Mouse (Mus musculus) yolk sac, embryonic 10.5 days (tissue): ENCODE measurements at regions not wholly inside any gene's neighbourhood (a gene's known extent, or its start where the extent isn't known, plus 50 kb on each side); places are given as distances from the start of the nearest gene placed in this dataset.
A peak's percentile ranks its signal among the peaks of the same experiment; 100 is the strongest.

Source experiments
- DNase-seq: peaks from one replicate; pipeline ENCODE4 v3.0.0-alpha.2; 2017; ENCODE audit warnings: low spot score

DNA sequence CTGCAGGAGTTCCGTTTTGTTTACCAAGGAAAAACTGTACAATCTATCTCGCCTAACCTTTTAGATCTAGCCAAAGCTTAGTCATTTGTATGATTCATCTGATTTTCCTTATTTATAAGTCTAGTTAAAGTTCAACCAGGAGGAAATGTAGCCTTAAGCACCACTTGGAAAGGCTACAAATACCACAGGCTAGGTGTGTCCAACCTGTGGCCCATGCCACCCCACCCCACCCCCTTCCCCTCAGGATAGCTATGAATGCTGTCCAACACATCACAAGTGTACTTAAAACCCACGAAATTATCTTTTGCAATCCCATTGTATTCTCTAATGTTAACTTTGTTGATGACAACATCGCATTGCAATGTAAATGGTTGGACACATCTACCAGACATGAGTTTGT lies 102.9 kb upstream of the Klf14 start:
- DNase-seq = no peak

DNA sequence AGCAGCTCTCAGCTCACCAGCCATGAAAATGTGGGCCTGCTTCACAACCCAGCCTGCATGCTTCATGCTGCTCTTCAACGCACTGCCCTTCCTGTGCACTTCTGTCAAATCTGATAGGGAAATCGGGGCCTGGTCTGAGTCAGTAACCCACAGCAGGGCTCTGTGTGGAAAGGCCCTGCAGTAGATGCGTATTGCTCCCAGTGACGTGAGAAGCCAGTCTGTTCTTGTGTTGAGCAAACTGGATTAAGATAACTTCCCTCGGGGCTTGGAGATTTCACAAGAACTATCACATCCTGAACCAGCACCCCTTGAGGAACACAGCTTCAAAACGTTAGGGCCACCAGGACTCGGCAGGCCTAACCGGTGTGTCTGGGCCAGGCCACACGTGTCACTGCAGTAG lies 106.5 kb upstream of the Klf14 start:
- DNase-seq = no peak

DNA sequence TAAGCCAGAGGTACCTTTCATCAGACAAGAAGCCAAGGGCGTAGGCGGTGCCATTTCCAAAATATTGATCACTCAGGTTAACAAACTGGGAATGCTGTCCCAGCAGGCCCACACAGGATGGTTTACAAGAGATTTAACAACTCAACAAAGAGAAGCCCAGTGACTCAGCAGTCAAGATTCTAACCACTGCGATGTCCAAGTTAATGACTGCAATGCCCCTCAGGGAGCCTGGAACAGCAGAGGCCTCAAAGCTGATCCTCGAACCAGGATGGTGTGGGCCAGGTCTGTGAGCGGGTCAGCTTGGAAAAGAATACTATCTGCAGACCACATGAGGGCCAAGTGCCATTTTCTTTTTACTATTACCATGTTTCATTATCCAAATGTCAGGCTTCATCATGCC lies 108.0 kb upstream of the Klf14 start:
- DNase-seq = no peak

DNA sequence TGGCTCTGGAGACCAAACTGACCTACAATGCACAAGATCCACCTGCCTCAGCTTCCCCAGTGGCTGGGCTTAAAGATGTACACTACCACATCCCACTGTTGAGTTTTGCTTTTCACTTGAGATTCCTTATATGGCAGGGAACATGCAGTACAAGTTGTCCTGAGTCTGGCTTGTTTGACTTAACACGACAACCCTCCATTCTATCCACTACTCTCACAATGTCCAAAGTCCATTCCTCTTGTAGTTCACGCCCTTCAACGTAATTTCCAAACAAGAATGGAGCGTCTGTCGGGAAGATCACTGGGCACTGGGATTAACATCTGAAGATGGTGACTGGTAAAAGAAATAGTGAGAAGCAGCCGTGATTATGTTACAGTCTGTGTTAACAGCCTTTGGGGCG lies 108.6 kb upstream of the Klf14 start:
- no peak for DNase-seq

DNA sequence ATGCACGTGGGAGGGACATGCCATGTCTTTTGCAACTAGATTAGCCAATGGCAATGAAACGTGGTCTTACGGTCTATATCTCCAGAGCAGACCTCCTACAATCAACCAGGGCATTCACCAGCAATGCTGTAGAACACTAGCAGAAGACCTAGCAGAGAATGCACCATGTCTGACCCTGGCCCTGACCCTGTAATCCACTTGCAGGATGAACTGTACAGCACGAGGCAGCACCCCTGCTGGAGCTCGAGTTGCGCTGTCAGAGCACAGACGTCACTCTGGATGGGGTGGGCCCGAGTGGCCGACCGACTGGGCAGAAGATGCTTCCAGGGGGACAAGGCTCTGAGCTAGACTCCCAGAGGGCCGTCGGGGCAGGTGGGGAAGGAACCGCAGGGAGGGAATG lies 110.4 kb upstream of the Klf14 start:
- DNase-seq = no peak

DNA sequence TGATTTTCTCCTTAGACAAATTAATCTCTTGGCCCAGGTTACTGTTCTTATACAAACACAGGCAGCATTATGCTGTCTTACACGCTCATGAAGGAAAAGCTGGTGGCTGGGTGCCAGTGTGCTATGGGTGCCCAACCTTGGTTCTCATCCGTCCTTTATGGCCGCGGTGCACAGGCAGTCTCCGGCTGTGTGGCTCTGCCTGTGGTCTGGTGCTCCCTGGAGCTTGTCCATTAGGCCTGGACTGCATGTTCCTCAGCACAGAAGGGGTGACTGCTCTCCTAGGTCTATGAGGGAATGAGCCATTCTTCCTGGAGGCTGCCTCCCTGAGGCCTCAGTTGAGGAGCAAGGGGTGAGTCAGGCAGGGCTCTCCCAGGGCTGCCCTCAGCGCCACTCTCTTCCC lies 111.7 kb upstream of the Klf14 start:
- DNase-seq = no peak

DNA sequence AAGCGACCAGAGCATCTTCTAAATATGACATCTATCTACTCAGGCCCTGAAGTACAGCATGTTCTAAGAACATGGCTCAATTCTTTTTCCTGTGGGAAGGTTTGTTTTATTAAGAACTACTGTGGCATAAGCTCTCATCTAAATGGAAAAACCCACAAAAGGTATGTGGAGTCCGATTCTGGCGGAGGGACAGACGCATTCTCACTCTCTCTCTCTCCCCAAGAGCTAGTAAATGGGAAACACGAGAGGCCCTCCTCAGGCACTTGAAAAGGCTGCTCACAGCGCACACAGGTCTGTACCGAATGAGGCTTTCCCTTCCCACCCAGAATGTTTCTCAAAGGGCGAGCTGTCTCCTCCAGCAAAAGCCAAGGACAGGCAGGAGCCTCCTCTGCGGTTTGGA lies 112.1 kb upstream of the Klf14 start:
- no peak for DNase-seq

DNA sequence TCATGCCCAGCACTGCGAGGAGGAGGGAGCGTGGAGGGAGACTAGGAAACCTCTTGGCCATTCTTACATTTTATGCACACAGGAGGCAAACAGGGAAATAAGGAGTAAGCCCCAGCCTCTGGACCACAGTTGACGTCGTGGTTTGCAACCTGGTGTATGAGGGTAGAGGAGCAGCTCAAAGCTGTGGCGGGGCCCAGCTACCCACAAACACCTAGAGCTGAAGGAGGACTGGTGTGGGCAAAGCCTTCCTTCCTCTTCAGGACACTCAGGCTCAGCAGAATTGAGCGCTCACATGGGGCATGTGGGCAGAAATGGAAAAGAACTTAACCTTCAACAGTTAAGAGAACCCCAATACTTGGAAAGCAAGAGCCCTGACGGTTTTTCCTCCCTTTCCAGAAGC lies 113.2 kb upstream of the Klf14 start:
- no peak for DNase-seq

DNA sequence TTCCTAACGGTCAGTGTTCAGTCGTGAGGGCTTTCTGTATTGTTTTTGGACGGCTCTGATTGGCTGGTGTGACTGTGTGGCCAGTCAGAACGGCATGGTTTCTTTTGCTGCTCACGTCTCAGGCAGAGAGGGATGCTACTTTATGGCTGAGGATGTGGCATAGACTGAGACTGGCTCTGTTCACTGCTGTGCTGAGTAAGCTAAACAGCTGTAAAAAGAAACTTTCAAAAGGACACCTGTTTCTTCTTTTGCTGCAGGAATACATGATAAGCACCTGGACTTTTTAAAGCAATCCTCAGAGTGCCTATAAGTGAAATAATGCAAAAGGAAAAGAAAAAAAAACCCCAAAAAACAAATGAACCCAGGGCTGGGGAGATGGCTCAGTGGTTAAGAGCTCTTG lies 113.7 kb upstream of the Klf14 start:
- DNase-seq = no peak

DNA sequence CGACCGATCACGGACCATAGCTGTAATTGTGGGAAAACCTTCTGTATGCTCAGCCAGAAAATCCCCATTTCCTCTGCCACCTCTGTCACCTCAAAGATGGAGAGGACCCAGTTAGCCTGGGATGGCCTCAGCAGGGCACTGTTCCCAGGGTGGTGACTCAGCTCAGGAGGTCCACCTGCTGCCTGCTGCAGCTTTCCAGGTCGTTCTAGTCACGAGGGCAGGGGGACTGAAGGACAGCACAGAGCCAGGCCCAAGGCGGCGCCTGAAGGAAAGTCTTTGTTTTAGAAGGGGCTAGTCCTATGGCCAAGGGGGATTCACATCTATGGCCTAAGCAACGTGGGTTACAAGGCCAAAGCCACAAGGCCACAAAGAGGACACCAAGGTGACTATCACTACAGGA lies 114.5 kb upstream of the Klf14 start:
- no peak for DNase-seq

DNA sequence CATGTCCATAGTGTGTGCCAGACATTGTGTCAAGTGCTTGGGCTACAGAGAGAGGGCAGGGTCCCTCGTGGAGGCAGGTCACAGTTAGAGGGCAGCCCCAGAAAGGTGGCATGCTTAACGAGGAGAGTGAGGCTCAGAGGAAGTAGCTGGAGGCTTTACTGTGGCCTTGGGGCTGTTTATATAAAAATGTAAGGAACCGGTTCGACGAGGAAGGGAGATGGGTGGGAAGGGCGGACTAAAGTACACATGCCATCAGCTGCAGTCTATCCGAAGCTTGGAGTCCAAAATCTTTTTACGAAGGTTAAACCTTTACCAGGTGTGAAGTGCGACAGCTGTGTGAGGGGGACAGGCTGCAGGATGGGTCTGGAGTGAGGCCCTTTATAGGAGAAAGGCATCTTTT lies 115.5 kb upstream of the Klf14 start:
- no peak for DNase-seq

DNA sequence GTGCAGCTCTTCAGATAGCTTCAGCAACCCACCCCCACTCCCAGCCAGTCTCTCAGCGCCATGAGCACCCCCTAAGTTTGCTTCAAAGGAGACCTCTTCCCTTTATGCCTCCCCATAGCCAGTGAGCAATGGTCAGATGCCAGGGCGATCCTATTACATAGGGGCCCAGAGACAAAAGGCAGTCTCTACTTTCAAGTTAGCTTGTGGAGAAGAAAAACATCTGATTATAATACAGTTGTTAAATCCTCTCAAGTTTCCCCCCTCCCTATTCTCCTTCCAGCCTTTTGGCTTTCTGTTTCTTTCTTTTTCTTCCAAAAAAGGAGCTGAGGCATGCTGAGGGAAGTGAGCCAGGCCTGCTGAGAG lies 116.3 kb upstream of the Klf14 start:
- DNase-seq = no peak

DNA sequence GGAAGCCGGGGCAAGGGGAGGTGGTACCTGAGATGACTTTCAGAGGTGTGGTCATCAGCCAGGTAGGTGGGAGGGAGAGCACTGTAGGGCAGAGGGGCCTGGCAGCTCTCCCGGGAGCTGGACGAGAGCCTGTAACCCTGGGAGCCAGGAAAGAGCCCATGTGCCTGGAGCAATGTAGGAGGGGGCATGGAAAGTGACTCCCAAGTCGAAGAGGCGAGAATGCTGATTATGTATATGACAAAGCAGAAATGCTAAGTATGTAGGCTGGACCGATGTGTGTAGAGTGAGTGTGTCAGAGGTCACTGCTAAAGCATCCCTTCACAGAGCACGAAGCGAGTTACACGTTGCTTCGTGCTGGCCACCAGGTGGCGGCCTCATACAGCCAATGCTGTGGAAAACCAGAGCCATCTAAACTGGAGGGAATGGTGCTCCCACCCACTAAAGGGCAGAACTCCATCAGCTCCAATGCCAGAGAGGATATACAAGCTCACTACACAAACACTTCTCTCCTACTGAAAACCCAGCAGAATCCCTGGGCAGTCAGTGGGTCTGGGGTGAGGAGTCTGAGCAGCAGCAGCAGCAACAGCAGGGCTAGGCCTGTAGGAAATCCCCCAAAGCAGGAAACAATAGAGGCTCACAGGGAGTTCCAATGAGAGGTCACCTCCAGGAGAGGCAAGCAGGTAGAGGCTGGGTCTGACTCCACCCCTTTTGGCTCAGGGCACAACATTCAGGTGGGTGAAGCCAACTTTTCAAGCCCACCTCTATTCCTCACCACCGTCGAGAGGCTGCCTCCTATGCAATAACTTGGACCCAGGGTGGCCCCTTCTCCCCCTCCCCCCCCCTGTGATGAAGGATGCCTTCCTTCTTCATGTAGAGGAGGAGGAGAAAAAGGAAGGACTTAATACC lies 116.9 kb upstream of the Klf14 start:
- DNase-seq = peak; percentile 78

DNA sequence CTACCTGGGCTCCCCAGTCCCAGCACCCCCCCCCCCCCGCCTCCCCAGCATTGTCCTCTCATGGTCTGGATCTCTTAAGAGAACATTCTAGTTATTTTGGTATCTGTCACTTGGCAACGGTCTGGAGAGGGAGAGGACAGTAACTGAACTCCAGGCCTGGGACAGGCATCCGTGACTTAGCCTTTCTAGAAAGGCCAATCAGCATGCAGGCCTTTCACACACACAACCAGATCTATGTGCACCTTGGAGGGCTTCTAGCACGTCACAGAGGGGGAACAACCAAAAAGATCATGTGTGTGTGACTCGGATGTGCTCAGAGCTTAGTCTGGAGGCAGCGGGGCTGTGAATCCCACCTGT lies 117.6 kb upstream of the Klf14 start:
- no peak for DNase-seq

DNA sequence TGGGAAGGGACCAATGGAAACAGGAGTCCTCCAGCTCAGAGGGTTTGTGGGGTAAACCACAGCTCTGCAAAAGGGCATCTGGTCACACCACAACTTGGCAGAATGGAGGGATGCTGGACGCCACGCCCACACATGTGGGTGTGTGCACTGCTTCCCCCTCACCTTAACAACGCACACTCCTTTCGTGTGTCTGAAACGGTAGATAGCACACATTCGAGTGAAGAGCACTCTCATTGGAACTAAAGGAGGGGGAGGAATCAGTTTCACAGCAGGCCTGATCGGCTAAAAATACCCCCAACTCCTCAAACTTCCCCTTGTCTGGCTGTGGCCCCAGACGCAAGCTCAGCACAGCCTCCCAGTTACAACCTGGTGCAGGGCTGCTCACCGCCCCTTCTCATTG lies 118.3 kb upstream of the Klf14 start:
- DNase-seq = no peak

DNA sequence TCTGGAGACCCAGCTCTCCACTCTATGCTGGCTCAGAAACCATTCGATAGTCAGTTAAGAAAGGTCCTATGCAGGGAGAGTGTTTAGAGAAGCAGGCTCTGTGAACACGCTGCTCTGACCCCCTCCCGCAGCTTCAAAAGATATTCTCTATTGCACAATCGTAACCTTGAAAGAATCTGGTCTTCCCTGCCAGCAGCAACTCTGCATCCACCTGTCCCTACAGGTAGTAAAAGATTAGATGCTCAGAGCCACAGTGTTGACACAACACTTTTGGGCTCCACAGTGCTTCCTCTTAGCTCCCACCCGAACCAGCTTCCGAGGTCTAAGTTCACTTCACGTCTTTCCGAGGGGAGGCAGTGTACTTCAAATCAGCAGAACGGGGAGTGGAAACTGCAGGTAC lies 118.9 kb upstream of the Klf14 start:
- DNase-seq = peak; percentile 84

DNA sequence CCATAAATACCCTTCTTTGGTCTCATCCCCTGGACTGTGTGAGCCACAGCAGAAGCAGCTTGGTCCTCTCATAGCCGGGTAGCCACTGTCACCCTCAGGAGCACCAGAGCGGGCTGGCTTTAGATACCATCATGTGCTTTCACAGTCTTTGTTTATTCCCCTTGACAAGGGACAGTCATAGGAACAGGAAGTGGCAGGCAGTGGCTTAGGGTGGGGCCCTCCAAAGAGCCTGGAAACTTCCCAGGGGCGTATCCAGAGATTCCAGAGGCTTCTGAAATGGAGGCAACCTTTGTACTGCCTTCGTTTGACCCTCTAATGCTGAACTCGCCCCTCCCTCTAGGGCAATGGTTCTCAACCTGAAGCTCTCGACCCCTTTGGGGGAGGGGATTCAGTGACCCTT lies 119.5 kb upstream of the Klf14 start:
- DNase-seq = peak; percentile 79

DNA sequence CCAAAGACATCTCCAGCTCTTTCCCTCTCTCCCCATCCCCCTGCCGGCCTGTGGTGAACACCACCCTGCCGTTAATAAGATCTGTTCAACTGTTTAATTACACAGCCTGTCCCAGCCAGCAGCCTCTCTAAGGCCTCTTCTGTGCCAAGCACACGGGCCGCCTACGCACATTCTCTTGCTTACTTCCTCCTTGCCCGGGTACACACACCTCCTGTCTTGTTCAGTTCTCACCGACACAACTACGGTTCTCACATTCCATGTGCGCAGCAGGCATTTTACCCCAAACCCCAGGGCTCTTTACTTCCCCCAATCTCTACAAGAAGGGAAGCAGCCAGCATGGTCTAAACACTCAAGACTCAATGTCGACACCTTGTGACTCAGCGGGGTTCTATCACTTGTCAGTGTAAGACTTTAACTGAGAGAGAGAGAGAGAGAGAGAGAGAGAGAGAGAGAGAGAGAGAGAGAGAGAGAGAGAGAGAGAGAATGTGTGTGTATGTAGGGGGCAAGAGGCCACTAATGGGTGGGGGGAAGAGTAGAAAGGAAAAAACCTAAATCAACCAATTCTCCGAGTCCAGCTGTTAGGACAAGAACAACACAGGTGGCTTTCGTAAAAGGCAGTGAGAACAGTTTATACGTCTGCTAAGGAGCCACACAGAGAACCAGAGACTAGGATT lies 120.8 kb upstream of the Klf14 start:
- no peak for DNase-seq

DNA sequence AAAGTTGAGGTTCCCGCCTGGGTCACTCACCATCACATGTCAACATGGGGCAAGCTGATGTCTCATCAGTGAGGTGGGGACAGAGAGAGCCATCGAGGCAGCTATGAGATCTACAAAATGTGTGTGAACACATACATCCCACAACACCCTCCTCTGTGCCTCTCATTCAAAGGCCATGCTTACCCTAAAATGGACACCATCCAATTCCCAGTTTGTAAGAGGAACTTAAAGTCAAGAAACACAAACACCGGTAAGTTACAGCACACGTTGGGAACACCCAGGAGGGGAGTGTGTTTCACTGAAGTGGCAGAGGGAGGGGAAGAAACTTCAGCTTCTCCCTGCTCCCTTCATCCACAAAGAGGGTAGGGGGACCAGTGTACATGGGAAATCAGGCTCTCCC lies 121.4 kb upstream of the Klf14 start:
- DNase-seq = no peak

DNA sequence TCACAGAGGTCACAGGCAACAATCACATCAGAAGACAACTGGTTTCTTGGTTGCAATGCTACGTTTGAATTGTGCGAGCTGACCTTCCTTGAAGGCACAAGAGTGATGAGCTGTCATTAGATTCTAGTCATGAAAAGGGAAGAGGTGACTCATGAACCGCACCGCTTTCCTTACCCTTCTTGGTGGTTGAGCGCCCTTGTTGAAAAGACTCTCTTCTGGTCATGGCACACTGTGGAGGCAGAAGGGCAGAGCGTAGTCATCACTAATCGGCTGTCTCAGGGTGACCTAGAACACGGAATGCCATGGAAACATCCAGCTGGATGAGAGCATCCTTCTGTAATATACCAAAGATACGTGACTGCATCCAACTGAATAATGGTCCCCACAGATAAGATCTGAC lies 121.8 kb upstream of the Klf14 start:
- DNase-seq = no peak

DNA sequence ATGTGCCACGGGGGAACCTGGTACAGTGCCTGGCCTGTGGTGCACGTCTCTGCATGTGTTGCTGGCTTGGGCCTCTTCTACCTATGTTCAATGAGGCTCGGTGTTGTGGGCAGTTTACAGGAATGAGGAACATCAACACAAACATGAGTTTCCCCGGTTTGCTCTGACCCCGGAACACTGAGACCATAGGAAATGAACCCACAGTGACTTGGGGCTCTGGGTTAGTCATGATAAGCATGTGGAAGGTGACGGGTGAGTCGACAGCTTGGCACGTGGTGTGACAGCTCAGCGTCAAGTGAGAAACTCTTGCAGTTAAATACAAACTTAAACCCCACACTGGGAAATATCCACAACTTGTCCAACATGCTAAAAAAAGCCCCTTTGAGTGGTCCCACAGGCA lies 122.4 kb upstream of the Klf14 start:
- DNase-seq = no peak

DNA sequence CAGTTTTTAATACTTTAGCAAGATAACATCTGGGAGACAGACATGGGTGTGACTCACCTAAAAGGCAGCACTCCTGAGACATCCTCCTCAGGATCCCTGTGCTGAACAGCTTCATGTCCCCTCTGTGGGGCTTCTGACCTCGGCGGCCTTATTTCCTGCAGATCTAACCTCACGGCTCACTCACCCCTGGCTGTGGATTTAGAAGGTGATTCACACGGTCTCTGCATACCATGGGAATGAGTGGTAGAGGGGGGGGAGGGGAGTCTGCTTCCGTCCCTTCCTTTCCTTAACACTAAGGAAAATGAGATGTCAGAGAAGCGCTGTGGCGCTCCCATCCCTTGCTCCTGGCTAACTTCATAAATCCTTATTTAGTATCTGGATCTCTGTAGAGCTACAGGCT lies 123.1 kb upstream of the Klf14 start:
- DNase-seq = no peak

DNA sequence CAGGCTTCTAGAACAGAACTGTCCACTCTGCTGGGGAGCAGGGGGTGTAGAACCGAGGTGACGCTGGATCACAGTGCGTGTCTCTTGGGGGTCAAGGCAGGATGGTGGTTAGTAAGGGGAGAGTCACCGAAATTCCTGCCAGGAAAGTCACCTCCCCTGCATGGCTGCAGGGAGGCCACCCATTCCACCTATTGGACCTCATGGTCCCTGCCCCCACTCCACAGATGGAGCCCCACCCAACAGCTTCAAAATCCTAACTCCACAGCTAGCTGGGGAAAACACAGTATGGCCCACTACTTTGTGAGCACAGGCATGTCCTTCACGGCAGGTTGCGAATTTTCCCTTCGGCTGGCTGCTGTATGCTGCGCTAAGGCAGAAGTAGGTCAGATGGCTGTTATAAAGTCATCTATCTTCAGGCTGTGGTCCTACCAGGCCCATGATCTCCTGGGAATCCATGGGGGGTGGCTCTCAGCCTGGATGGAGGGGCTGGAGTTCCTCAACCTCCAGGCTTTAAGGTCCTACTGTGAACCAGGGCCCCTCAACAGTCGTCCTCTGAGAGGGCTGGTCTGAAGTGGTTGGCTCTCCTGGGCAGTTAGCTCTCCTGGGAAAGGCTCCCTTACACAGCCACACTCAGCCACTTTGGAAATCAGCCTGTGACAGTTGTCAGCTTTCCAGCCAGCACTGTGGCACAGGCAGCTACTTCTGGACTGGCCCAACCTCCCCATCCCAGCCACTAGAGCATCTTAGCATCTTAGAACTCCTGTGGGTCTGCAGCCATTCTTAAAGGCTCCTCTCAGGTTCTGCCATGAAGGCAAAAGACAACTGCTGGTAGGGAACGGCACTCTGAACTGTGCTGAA lies 124.0 kb upstream of the Klf14 start:
- DNase-seq = no peak
